Mouse (Mus musculus) lung, postnatal 0 days (tissue): ENCODE measurements around the gene Gm45837. TPM values are rescaled to one million over a fixed set of nuclear protein-coding genes. Genes with fewer than 3 reads are reported as not detected.

ENCODE experiments used
- ATAC-seq: fragments of 200-750 bp; cut with Nextera tagmentation; 2 replicates; pipeline ENCODE4 v1.8.0; 2017; ENCODE audit warnings: moderate library complexity
- DNase-seq: peaks from one replicate; pipeline ENCODE4 v3.0.0-alpha.2; 2016; ENCODE audit warnings: low spot score
- H3K27ac ChIP-seq: fragments of 300-500 bp; sonication (generic); 2 replicates; pipeline ENCODE4 v1.5.1; 2014; ENCODE audit warnings: antibody characterized with exemption, mild to moderate bottlenecking, low read length, mixed read lengths
- H3K27me3 ChIP-seq: fragments of 300-500 bp; sonication (generic); replicated peaks from 2 replicates; pipeline ENCODE4 v1.6.1; 2014; ENCODE audit warnings: low read length, mixed read lengths; ENCODE audit not compliant: insufficient read depth
- H3K36me3 ChIP-seq: fragments of 300-500 bp; sonication (generic); 2 replicates; pipeline ENCODE4 v1.6.1; 2014; ENCODE audit warnings: low read length, mixed read lengths; ENCODE audit not compliant: insufficient read depth
- H3K4me1 ChIP-seq: fragments of 300-500 bp; sonication (generic); 2 replicates; pipeline ENCODE4 v1.6.1; 2014; ENCODE audit warnings: antibody characterized with exemption, low read depth, low read length, mixed read lengths; ENCODE audit not compliant: insufficient read depth
- H3K4me2 ChIP-seq: fragments of 300-500 bp; sonication (generic); replicated peaks from 2 replicates; pipeline ENCODE4 v1.6.1; 2014; ENCODE audit warnings: low read depth, mild to moderate bottlenecking, low read length, moderate library complexity, mixed read lengths
- H3K4me3 ChIP-seq: fragments of 300-500 bp; sonication (generic); 2 replicates; pipeline ENCODE4 v1.5.1; 2014; ENCODE audit warnings: low read depth, low read length
- H3K9ac ChIP-seq: fragments of 300-500 bp; sonication (generic); replicated peaks from 2 replicates; pipeline ENCODE4 v1.6.1; 2014; ENCODE audit warnings: low read depth, mild to moderate bottlenecking
- H3K9me3 ChIP-seq: fragments of 300-500 bp; sonication (generic); 2 replicates; pipeline ENCODE4 v1.6.1; 2016; ENCODE audit warnings: low read length, mixed read lengths
- CTCF ChIP-seq: IDR thresholded peaks from 2 replicates; pipeline ENCODE4 v1.5.1; 2016; ENCODE audit warnings: antibody characterized with exemption, mild to moderate bottlenecking
- EP300 ChIP-seq: IDR thresholded peaks from 2 replicates; pipeline ENCODE4 v1.6.1; 2016; ENCODE audit warnings: antibody characterized with exemption, mild to moderate bottlenecking, control low read depth
- WGBS: fragments of 180-500 bp; shearing (Covaris S2); extraction: QIAGEN DNeasy Blood & Tissue Kit; methylation state at CpG from one replicate; pipeline ENCODE4 v1.1.7; 2014; 5-methylcytosine and 5-hydroxymethylcytosine counted together
- polyA plus RNA-seq: library from polyadenylated mRNA; unstranded; fragments of >200 nt; fragmentation: Nextera tagmentation; extraction: Ambion mirVana; gene quantifications from 2 replicates; pipeline ENCODE4 v1.2.1, GENCODE M21; 2015

Gene Gm45837
- polyA plus RNA-seq, 1 experiment from 2014 or later, result 4.2 TPM

GRCm38 (mm10) chr7:101471968-101472480 is 61.3 kb downstream of the Gm45837 start:
- no peak overlapping the region for H3K27ac ChIP-seq

DNA sequence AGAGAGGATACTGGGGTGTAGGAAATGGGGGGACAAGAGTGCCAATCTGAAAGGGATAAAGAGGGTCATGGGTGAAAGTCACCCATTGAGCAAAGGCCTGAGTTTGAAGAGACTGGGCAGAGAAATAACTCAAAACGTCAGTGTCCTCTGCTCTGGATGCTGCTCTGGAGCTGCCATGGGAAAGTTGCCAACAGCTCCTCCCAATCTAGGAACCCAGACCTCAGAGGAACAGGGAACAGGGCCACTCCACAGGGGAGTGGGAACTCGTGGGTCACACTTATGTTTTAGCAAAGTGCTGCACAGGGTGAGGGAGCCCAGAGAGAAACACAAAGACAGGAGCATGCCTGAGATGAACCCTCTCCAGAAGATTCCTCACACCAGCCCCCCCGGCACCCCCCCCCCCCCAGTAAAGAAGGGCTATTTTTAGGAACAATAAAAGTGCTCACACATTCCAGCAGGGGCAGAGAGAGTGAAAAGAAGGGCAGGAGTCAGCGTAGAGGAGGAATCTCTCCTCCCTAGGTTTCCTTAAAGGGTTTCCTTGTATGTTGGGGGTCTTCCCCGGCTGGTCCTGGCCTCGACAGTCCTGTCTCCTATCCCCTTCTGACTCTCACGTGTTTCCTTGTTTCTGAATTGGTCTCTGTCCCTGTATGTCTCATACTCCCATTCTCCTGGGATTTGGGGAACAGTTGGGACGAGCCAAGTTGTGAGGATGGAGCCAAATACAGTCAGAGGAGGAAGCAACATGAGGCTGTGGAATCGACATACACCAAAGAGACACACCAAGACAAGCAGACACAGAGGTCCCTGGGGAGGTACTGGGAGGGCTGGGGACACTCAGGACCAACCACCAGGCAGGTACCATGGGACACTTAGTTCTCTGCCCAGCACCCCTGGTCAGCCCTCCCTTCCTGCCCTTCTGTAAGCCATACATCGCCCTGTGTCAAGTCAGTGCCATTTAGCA is 62.2 kb downstream of the Gm45837 start:
- Histone ChIP-seq H3K27me3 (no peaks in the 10 kb centered on the region), H3K36me3 (no peaks in the 10 kb centered on the region), H3K9me3 (no peaks in the 10 kb centered on the region), H3K4me3 (no peak overlapping the region), H3K9ac (no peak overlapping the region), H3K4me2 (no peak overlapping the region), H3K27ac (no peak overlapping the region), H3K4me1 (no peaks in the 10 kb centered on the region)
- TF ChIP-seq CTCF, result no peak
- TF ChIP-seq EP300, result no peak
- 37% methylated on average over 10 of the region's 10 CpGs for WGBS
- DNase-seq (no peak), ATAC-seq (no peak)

More at GRCm38 (mm10) chr7:101471968-101472480, 61.3 kb downstream of the Gm45837 start:
- ATAC-seq (no peak), DNase-seq (no peak)
- Histone ChIP-seq H3K9ac (no peak overlapping the region), H3K9me3 (no peaks in the 10 kb centered on the region), H3K4me1 (peaks cover 3% of the 10 kb centered on the region), H3K27me3 (no peaks in the 10 kb centered on the region), H3K4me2 (no peak overlapping the region), H3K4me3 (no peak overlapping the region), H3K36me3 (no peaks in the 10 kb centered on the region)
- no peak for TF ChIP-seq CTCF
- TF ChIP-seq EP300, result no peak
- 74% methylated on average over 3 of the region's 3 CpGs for WGBS

DNA sequence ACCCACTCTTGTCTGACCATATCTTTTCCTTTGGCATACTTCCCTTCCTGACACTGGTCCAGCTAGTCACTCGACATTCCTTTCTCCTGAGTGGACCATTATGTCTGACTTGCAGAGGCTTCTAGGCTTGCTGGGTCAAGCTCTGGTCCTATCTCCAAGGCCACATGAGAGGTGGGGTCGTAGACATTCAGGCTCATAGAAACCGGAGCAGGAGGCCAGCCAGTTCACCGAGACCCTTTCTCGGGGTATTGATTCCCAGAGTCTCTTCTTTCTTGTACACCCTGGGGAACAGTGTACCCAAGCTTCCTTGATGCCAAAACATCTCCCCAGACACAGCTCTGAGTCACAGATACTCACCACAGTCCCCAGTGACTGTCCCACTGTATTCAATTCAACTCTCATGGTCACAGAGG is 63.7 kb downstream of the Gm45837 start:
- no peak overlapping the region for H3K4me2 ChIP-seq
- no peak for DNase-seq
- no peak overlapping the region for H3K27ac ChIP-seq
- H3K9ac ChIP-seq, result no peak overlapping the region
- no peaks in the 10 kb centered on the region for H3K9me3 ChIP-seq
- TF ChIP-seq EP300 (no peak), CTCF (no peak)
- no peaks in the 10 kb centered on the region for H3K36me3 ChIP-seq
- no peaks in the 10 kb centered on the region for H3K27me3 ChIP-seq
- WGBS, result 55% methylated on average over 5 of the region's 5 CpGs
- no peaks in the 10 kb centered on the region for H3K4me1 ChIP-seq
- H3K4me3 ChIP-seq, result no peak overlapping the region
- ATAC-seq, result no peak

GRCm38 (mm10) chr7:101476028-101476427 is 65.3 kb downstream of the Gm45837 start:
- ATAC-seq, result no peak
- H3K27me3 ChIP-seq, result no peaks in the 10 kb centered on the region
- no peak overlapping the region for H3K4me2 ChIP-seq
- no peaks in the 10 kb centered on the region for H3K36me3 ChIP-seq
- DNase-seq, result no peak
- no peak for TF ChIP-seq CTCF
- TF ChIP-seq EP300, result no peak
- 57% methylated on average over 3 of the region's 3 CpGs for WGBS
- no peaks in the 10 kb centered on the region for H3K4me1 ChIP-seq
- no peak overlapping the region for H3K9ac ChIP-seq
- no peaks in the 10 kb centered on the region for H3K9me3 ChIP-seq
- H3K27ac ChIP-seq, result no peak overlapping the region
- no peak overlapping the region for H3K4me3 ChIP-seq

DNA sequence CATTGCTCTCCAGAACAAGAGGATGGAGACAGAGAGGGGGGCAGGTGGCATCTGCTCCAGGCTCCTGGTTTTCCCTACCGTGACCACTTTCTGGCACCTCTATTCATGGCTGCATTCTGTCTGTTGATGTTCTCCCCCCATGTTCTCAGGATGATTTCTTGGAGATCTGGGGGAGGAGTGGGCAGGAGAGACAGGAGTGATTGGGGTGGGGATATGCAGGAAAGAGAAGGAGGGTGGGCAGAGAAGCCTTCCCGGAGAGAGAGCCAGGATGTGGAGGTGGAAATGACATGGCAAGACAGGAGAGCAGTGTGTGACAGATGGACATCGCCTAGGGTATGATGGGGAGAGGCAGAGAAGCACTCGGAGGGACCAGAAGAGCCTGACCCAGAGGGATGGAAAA is 65.8 kb downstream of the Gm45837 start:
- Histone ChIP-seq H3K27me3 (no peaks in the 10 kb centered on the region), H3K27ac (no peak overlapping the region), H3K36me3 (no peaks in the 10 kb centered on the region), H3K9me3 (no peaks in the 10 kb centered on the region), H3K9ac (no peak overlapping the region), H3K4me1 (no peaks in the 10 kb centered on the region), H3K4me3 (no peak overlapping the region), H3K4me2 (no peak overlapping the region)
- 51% methylated on average over 4 of the region's 4 CpGs for WGBS
- no peak for DNase-seq
- TF ChIP-seq EP300, result no peak
- TF ChIP-seq CTCF, result no peak
- no peak for ATAC-seq

DNA sequence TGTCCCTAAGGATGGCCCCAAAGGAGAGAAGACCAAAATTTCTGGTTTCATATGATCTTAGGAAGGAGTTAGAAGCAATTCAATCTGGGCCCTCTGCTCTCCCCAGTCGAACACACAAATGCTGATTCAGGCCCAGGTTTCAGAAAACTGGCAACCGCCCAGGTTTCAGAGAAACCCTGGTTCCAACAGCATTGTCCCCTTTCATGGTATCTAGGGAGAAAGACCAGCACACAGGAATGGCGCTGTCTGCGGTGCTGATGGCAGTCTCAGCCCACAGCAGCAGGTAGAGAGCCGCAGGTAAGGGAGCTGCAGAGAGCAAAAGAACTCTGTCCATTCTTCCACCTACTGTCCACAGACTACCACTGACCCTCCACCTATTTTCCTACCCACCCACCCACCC is 66.5 kb downstream of the Gm45837 start:
- Histone ChIP-seq H3K36me3 (no peaks in the 10 kb centered on the region), H3K4me2 (no peak overlapping the region), H3K27ac (no peak overlapping the region), H3K27me3 (no peaks in the 10 kb centered on the region), H3K9me3 (no peaks in the 10 kb centered on the region), H3K4me3 (no peak overlapping the region), H3K9ac (no peak overlapping the region), H3K4me1 (no peaks in the 10 kb centered on the region)
- WGBS, result 39% methylated on average over 5 of the region's 5 CpGs
- TF ChIP-seq EP300 (no peak), CTCF (no peak)
- ATAC-seq, result no peak
- no peak for DNase-seq
